Mouse (Mus musculus) megakaryocyte, embryonic 14.5 days (primary cell): ENCODE data around the gene Slc26a3.
"Not testable (repeated sequence)": the region's sequence is repeated elsewhere in the genome, so short reads cannot be mapped to it uniquely, and the experiment has no call there.

Experiments
- FLI1 ChIP-seq: IDR thresholded peaks from 2 replicates; pipeline ENCODE4 v1.6.1; 2012; ENCODE audit warnings: low read length, inconsistent platforms, mixed read lengths
- GATA1 ChIP-seq: IDR thresholded peaks from 3 replicates; pipeline ENCODE4 v1.6.1; 2012; ENCODE audit warnings: mixed read lengths, low read length, inconsistent platforms, borderline replicate concordance

DNA sequence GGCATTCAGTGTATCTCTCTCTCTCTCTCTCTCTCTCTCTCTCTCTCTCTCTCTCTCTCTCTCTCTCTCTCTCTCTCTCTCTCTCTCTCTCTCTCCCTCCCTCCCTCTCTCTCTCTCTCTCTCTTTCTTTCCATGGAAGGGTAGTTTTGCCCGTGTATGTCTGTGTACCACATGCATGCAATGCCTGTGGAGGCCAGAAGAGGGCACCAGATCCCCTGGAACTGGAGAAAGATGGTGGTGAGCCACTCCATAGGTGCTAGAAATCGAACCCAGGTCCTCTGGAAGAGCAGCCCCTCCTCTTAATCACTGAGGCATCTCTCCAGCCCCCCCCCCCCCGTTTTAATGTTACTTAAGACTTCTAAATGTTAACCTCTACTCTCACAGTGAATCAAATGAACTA is 69.6 kb downstream of the Slc26a3 start:
- not testable (repeated sequence) for TF ChIP-seq GATA1, FLI1
